In the genomic region with DNA sequence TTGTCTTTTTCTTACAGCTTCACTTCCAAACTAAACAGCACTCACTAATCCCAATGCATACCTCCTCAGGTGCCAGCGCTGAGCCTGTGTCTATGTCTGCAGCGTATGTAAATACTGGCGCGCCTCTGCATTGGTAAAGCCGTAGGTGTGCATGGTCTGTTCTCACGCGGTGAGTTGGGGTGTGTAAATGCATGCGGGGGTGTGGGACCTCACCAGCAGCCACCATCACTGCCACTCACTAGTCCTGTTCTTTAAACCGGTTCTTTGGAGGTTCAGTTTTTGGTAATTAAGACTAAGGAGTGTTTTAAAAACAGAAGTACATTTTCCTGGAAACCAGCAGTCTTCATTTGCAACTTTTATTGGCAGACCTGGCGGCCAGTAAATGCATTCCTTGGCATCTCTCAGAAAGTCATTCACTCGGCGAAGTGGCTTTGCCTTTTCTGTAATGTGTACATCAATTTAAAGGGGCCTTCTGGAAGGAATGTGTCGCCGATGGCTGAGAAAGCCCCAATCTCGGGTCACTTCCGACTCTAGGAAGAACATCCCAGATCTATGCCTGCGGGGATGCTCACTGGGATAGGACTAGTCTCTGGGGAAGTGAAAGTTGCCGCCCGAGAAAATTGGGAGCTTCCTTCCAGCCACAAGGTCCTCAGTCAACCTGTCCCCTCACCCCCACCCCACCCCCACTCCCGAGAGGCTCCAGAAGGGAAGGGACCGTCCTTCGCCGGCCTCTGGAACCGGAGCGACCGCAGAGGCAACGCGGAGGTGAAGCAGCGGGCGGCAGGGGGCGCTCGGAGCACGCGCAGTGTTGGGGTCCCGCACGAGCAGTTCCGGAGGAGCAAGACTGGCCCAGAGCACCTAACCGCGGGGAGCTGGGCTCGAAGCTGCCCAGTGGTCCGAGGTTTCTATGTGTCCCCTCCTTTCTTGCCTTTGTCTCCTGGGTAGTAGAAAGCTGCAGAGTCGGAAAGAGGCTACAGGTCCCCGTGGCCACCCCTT, we compare ENCODE assay signal across 8 mouse cellular contexts. TPM values are rescaled to one million over a fixed set of nuclear protein-coding genes. Genes with fewer than 3 reads are reported as not detected.
A peak's percentile ranks its signal among the peaks of the same experiment; 100 is the strongest.
DNase-seq lines count a peak whose midpoint lies in the region; ATAC-seq and TF ChIP-seq lines count a peak whose summit lies in the region.

No protein-coding gene starts in this region.

- peak; percentile 69; the same call in 1 of the 2 replicates for TF ChIP-seq EP300 in heart, adult 2 months (IDR thresholded peaks at IDR 0.05; ENCODE audit: insufficient read depth, low read depth, low read length)

- TF ChIP-seq CTCF in heart, adult 2 months (IDR thresholded peaks at IDR 0.05) = peak; percentile 87

- no peaks in the 10 kb centered on the region for H3K79me2 ChIP-seq in heart, adult 2 months (replicated peaks; ENCODE audit: control insufficient read depth, insufficient read depth, low read length)

- H3K27me3 ChIP-seq in embryonic facial prominence, embryonic 11.5 days (ENCODE audit: control insufficient read depth, insufficient read depth, low read length) = peaks cover 27% of the 10 kb centered on the region
- H3K27me3 ChIP-seq in heart, adult 2 months (ENCODE audit: control insufficient read depth, insufficient read depth, low read length) = peaks cover 10% of the 10 kb centered on the region
- peaks cover 95% of the 10 kb centered on the region for H3K27me3 ChIP-seq in limb, embryonic 12.5 days
- peaks cover 82% of the 10 kb centered on the region for H3K27me3 ChIP-seq in midbrain, embryonic 13.5 days

- H3K4me1 ChIP-seq in embryonic facial prominence, embryonic 11.5 days (ENCODE audit: control insufficient read depth, insufficient read depth, low read length) = peaks cover 14% of the 10 kb centered on the region
- peaks cover under 1% of the 10 kb centered on the region; the same call in 1 of the 2 replicates for H3K4me1 ChIP-seq in heart, adult 2 months (ENCODE audit: control insufficient read depth, insufficient read depth, low read length)
- peaks cover 51% of the 10 kb centered on the region for H3K4me1 ChIP-seq in limb, embryonic 12.5 days (replicated peaks)
- peaks cover 24% of the 10 kb centered on the region for H3K4me1 ChIP-seq in midbrain, embryonic 13.5 days (replicated peaks)

- intact Hi-C loops in heart, adult 2 months (cut with DNase I) = loop anchor here (1.0 to 10.0 kb wide), 7 partner anchors 155 to 1004 kb away; partner anchors contain the start of genes D930007J09Rik and Wrnip1

- H3K4me3 ChIP-seq in embryonic facial prominence, embryonic 11.5 days (ENCODE audit: low read depth, low read length) = peak overlapping the region; percentile 26
- H3K4me3 ChIP-seq in heart, adult 2 months = peak overlapping the region; percentile 45
- H3K4me3 ChIP-seq in limb, embryonic 12.5 days (replicated peaks) = peak overlapping the region; percentile 32
- H3K4me3 ChIP-seq in midbrain, embryonic 13.5 days (replicated peaks) = peak overlapping the region; percentile 34

- H3K36me3 ChIP-seq in embryonic facial prominence, embryonic 11.5 days (replicated peaks; ENCODE audit: control insufficient read depth, insufficient read depth, low read depth, low read length) = no peaks in the 10 kb centered on the region
- no peaks in the 10 kb centered on the region for H3K36me3 ChIP-seq in heart, adult 2 months (ENCODE audit: control insufficient read depth, insufficient read depth, low read length)
- H3K36me3 ChIP-seq in limb, embryonic 12.5 days = no peaks in the 10 kb centered on the region
- no peaks in the 10 kb centered on the region for H3K36me3 ChIP-seq in midbrain, embryonic 13.5 days

- no peaks in the 10 kb centered on the region for H3K9me3 ChIP-seq in embryonic facial prominence, embryonic 11.5 days (replicated peaks; ENCODE audit: control insufficient read depth, low read length)
- no peaks in the 10 kb centered on the region for H3K9me3 ChIP-seq in limb, embryonic 12.5 days
- H3K9me3 ChIP-seq in midbrain, embryonic 13.5 days = no peaks in the 10 kb centered on the region

- no peak overlapping the region for H3K27ac ChIP-seq in embryonic facial prominence, embryonic 11.5 days (replicated peaks; ENCODE audit: low read depth, low read length)
- H3K27ac ChIP-seq in heart, adult 2 months = no peak overlapping the region
- H3K27ac ChIP-seq in limb, embryonic 12.5 days = peak overlapping the region; percentile 31; the same call in 1 of the 2 replicates
- no peak overlapping the region for H3K27ac ChIP-seq in midbrain, embryonic 13.5 days

- 2% methylated on average over 43 of the region's 43 CpGs for WGBS in embryonic facial prominence, embryonic 11.5 days
- WGBS in heart, adult 2 months = 7% methylated on average over 43 of the region's 43 CpGs
- under 1% methylated on average over 43 of the region's 43 CpGs for WGBS in limb, embryonic 12.5 days
- 1% methylated on average over 40 of the region's 43 CpGs for WGBS in midbrain, embryonic 13.5 days

- DNase-seq in left cerebral cortex, adult 18-20 months (ENCODE audit: low spot score in 2 of 2) = peak; percentile 85 to 90
- no peak for DNase-seq in left cerebral cortex, adult 11 months (ENCODE audit: low spot score)
- DNase-seq in embryonic facial prominence, embryonic 11.5 days (ENCODE audit: low spot score) = peak; percentile 90
- peak; percentile 88 to 93 for DNase-seq in heart, adult 2 months
- DNase-seq in kidney, adult 18-20 months = peak; percentile 91
- peak; percentile 61 to 83 for DNase-seq in spleen, postnatal 10 days (ENCODE audit: low spot score in 2 of 2)

- H3K4me2 ChIP-seq in embryonic facial prominence, embryonic 11.5 days (ENCODE audit: low read depth, low read length) = peak overlapping the region; percentile 67
- H3K4me2 ChIP-seq in limb, embryonic 12.5 days = peak overlapping the region; percentile 64
- H3K4me2 ChIP-seq in midbrain, embryonic 13.5 days (replicated peaks) = peak overlapping the region; percentile 57

- no peak for TF ChIP-seq POLR2A in heart, adult 2 months (IDR thresholded peaks at IDR 0.05; ENCODE audit: insufficient read depth, low read depth, low read length)

- peak; percentile 82 for ATAC-seq in embryonic facial prominence, embryonic 11.5 days (replicated peaks; ENCODE audit: insufficient number of reproducible peaks, low FRiP score, low TSS enrichment, low read depth)
- ATAC-seq in limb, embryonic 12.5 days (ENCODE audit: insufficient number of reproducible peaks, insufficient read depth, low FRiP score, low TSS enrichment, low read depth) = peak; percentile 44
- ATAC-seq in midbrain, embryonic 13.5 days = peak; percentile 87

- H3K9ac ChIP-seq in embryonic facial prominence, embryonic 11.5 days (replicated peaks; ENCODE audit: low read length) = peak overlapping the region; percentile 46
- H3K9ac ChIP-seq in heart, adult 2 months (ENCODE audit: low read depth, low read length) = no peak overlapping the region
- H3K9ac ChIP-seq in limb, embryonic 12.5 days (replicated peaks) = peak overlapping the region; percentile 35; the same call in 1 of the 2 replicates
- 0 out of 2 replicates have a peak overlapping the region, but pooled peaks have one; percentile 32 for H3K9ac ChIP-seq in midbrain, embryonic 13.5 days (replicated peaks)

RNA-seq across cellular contexts. Expression of gene Foxc1, which starts 5.6 kb away (rescaled TPM):
- 1 to 10 TPM; 5.7 to 6.6 TPM for total RNA-seq in left cerebral cortex, adult 18-20 months (2021)
- 9.3 and 10.6 TPM in 2 replicates for polyA plus RNA-seq in embryonic facial prominence, embryonic 11.5 days (2014; fragmentation: Nextera tagmentation; extraction: Ambion mirVana)
- 1 to 10 TPM; 3.8 to 5.8 TPM for total RNA-seq in heart, adult 2 months (2021)
- 1.8 and 2.2 TPM in 2 replicates for polyA plus RNA-seq in heart, adult 2 months (2012; rRNA removed)
- 7.5 and 8.5 TPM in 2 replicates for polyA plus RNA-seq in limb, embryonic 12.5 days (2016; fragmentation: Nextera tagmentation; extraction: Ambion mirVana)
- 0.97 and 1.0 TPM in 2 replicates for polyA plus RNA-seq in midbrain, embryonic 13.5 days (2015; fragmentation: Nextera tagmentation; extraction: Ambion mirVana)
